Comparison of ENCODE assay signal across 23 mouse cellular contexts in genomic region chr11:59262308-59262707, GRCm38 (mm10). TPM values are rescaled to one million over a fixed set of nuclear protein-coding genes. Genes with fewer than 3 reads are reported as not detected.
"Had no signal": no experiment of that assay in that cellular context is flagged by ENCODE, and none has a peak within 500 bp of the region (broad histone marks: within the 10 kb centered on the region; RNA-seq: fewer than 3 reads in every experiment).

No protein-coding gene starts in this region.

- H3K27ac ChIP-seq: intestine, embryonic 15.5 days; layer of hippocampus, adult 2 months; limb, embryonic 10.5 days; limb, embryonic 13.5 days had no signal

- H3K9me3 ChIP-seq: intestine, embryonic 15.5 days; limb, embryonic 10.5 days; limb, embryonic 13.5 days had no signal

- ATAC-seq: intestine, embryonic 15.5 days had no signal

- H3K4me2 ChIP-seq: intestine, embryonic 15.5 days; limb, embryonic 13.5 days; lung, embryonic 14.5 days; midbrain, embryonic 11.5 days had no signal

- H3K9ac ChIP-seq: intestine, embryonic 15.5 days; limb, embryonic 13.5 days; lung, embryonic 14.5 days had no signal

- H3K4me3 ChIP-seq: intestine, embryonic 15.5 days; layer of hippocampus, adult 2 months; limb, embryonic 10.5 days; limb, embryonic 13.5 days had no signal

- DNase-seq: kidney, adult 11 months; kidney, adult 9 months; kidney, postnatal 14 days; layer of hippocampus, adult 9-11 months; lung, embryonic 14.5 days; lung, postnatal 10 days; lung, postnatal 4 days; midbrain, embryonic 14.5 days; thymus, postnatal 25 days had no signal

- H3K36me3 ChIP-seq: intestine, embryonic 15.5 days; limb, embryonic 10.5 days; limb, embryonic 13.5 days had no signal

RNA-seq across cellular contexts. Expression of gene Wnt3a, which starts 28.2 kb away (rescaled TPM):
- total RNA-seq: left cerebral cortex, postnatal 25 days; liver, adult 2 months; megakaryocyte progenitor cell, adult 5-6 weeks; megakaryocyte-erythroid progenitor cell, adult 5-6 weeks had no signal
- polyA plus RNA-seq: intestine, embryonic 15.5 days; kidney, embryonic 16.5 days; large intestine, adult 2 months; liver, adult 2 months; lung, embryonic 14.5 days; midbrain, postnatal 0 days; small intestine, adult 2 months; spleen, adult 2 months had no signal

RNA-seq across cellular contexts. Expression of gene Wnt9a, which starts 44.4 kb away (rescaled TPM):
- total RNA-seq: megakaryocyte progenitor cell, adult 5-6 weeks; megakaryocyte-erythroid progenitor cell, adult 5-6 weeks had no signal
